Mouse (Mus musculus) embryonic stem cell, embryonic (primary cell): Measurements from ENCODE around the gene Stkld1.

ENCODE experiments used
- CTCF ChIA-PET, 4 experiments: fragments of 300-600 bp in 2 of 4; fragments of 350-600 bp in 2 of 4; sonication (Branson Sonifier 250); formaldehyde crosslinking; loops; one replicate each; lab custom pipeline; 2022; ENCODE audit warnings: inconsistent platforms in 2 of 4; lab: Charles Lee
- POLR2A ChIA-PET, 4 experiments: fragments of 300-600 bp in 2 of 4; fragments of 350-600 bp in 2 of 4; sonication (Branson Sonifier 250); formaldehyde crosslinking; loops; one replicate each; lab custom pipeline; 2022; ENCODE audit warnings: antibody characterized with exemption in 4 of 4, inconsistent platforms in 1 of 4; lab: Charles Lee

The Stkld1 gene

GRCm38 (mm10) chr2:26980361-26980760 is 46.5 kb downstream of the Stkld1 start:
- ChIA-PET POLR2A (no interaction called here), CTCF (interaction anchor here in 1 of 4 experiments (1.3 kb wide), 1 partner anchor 59 kb away, joined by 4 read pairs; no protein-coding TSS in a partner anchor)

- CTCF ChIA-PET: interaction anchor here in 1 of 4 experiments (0.7 kb wide), 1 partner anchor 155 kb away, joined by 12 read pairs; no protein-coding TSS in a partner anchor
- POLR2A ChIA-PET: interaction anchor here in 1 of 4 experiments (2.7 kb wide), 1 partner anchor 12 kb away, joined by 5 read pairs; no protein-coding TSS in a partner anchor
These were observed 50.3 kb downstream of the Stkld1 start for GRCm38 (mm10) chr2:26984179-26984578.

- ChIA-PET POLR2A (interaction anchor here in 1 of 4 experiments (2.7 kb wide), 1 partner anchor 12 kb away, joined by 5 read pairs; no protein-coding TSS in a partner anchor), CTCF (interaction anchor here in 1 of 4 experiments (0.7 kb wide), 1 partner anchor 156 kb away, joined by 12 read pairs; no protein-coding TSS in a partner anchor)
These were observed 50.8 kb downstream of the Stkld1 start for GRCm38 (mm10) chr2:26984640-26985039.

DNA sequence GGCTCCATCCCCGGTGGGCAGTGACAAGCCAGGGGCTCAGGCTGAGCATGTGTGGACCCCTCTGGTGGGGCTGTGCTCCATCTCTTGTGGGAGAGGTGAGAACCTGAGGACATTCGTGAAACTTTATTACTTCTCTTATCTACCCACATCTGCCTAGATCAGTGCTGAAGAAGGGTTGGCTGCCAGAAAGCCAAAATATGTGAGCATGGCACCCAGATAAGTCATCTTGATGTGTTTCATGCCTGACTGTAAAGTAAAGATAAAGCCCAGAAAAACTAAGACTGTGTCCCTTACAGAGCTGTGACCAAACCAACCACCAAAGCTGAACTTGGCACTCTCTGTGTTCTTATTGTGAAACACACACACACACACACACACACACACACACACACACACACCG is 60.1 kb downstream of the Stkld1 start:
- CTCF ChIA-PET: interaction anchor here in 1 of 4 experiments (1.1 kb wide), 1 partner anchor 54 kb away, joined by 3 read pairs; no protein-coding TSS in a partner anchor
- POLR2A ChIA-PET: interaction anchor here in 1 of 4 experiments (1.2 to 1.5 kb wide), 2 partner anchors 42 to 91 kb away, joined by 3 to 4 read pairs; partner anchors contain the start of gene Surf6

- ChIA-PET POLR2A (interaction anchor here in 3 of 4 experiments (0.7 to 2.3 kb wide), 4 partner anchors 9 to 42 kb away, joined by 3 to 11 read pairs (median 3); no protein-coding TSS in a partner anchor), CTCF (interaction anchor here in 3 of 4 experiments (0.6 to 1.7 kb wide), 11 partner anchors 8 to 458 kb away, joined by 3 to 9 read pairs (median 4); partner anchors contain the start of gene Cacfd1 (in 1 of the 3))
These were observed 63.7 kb downstream of the Stkld1 start for GRCm38 (mm10) chr2:26997498-26997897.

DNA sequence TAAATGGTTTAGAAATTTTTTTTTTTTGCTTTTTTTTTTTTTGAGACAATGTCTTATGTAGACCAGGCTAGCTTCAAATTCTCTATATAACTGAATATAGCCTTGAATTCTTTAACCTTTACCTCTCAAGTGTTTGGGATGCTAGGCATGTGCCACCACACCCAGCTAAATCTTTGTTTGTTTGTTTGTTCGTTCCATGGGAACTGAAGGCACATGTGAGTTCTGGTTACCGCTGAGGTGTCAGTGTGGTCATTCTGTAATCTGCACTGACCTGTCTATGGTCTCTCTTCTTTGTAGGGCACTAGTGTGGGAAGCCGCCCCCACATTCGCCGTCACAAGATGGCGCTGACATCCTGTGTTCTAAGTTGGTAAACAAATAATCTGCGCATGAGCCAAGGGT is 64.1 kb downstream of the Stkld1 start:
- ChIA-PET POLR2A (interaction anchor here in 3 of 4 experiments (0.7 to 0.9 kb wide), 3 partner anchors 10 to 41 kb away, joined by 3 read pairs; no protein-coding TSS in a partner anchor), CTCF (interaction anchor here in 3 of 4 experiments (0.6 to 1.7 kb wide), 9 partner anchors 8 to 841 kb away, joined by 3 to 9 read pairs (median 5); partner anchors contain the start of gene Cacfd1 (in 1 of the 3))
